In genomic region chr3:31982444-31982843, GRCm38 (mm10) we compare ENCODE assay signal across 20 mouse cellular contexts.
DNase-seq lines count a peak whose midpoint lies in the region; ATAC-seq lines count a peak whose summit lies in the region.
"Had no signal": no experiment of that assay in that cellular context is flagged by ENCODE, and none has a peak within 500 bp of the region (broad histone marks: within the 10 kb centered on the region; RNA-seq: fewer than 3 reads in every experiment).

No protein-coding gene starts in this region.

- no peak for DNase-seq in hindbrain, embryonic 11.5 days (ENCODE audit: low spot score)
- DNase-seq in cerebellum, postnatal 10 days = peak; percentile 30 to 31
- peak; percentile 9 to 11 for DNase-seq in cerebellum, postnatal 36 days
- peak; percentile 34 for DNase-seq in midbrain, embryonic 14.5 days
- no peak for DNase-seq in kidney, postnatal 25 days
- no peak for DNase-seq in natural killer cell, adult 2 months (ENCODE audit: low spot score in 2 of 2)
- DNase-seq: gastrocnemius, postnatal 36 days; heart, postnatal 14 days; lung, embryonic 14.5 days; spleen, adult 18-20 months; thymus, adult 18-20 months had no signal

- no peak overlapping the region for H3K4me2 ChIP-seq in hindbrain, embryonic 13.5 days
- no peak overlapping the region for H3K4me2 ChIP-seq in hindbrain, embryonic 11.5 days (replicated peaks; ENCODE audit: low read depth, low read length)
- H3K4me2 ChIP-seq in midbrain, embryonic 14.5 days (ENCODE audit: low read length) = no peak overlapping the region
- H3K4me2 ChIP-seq: heart, embryonic 11.5 days; intestine, embryonic 15.5 days; liver, embryonic 11.5 days; lung, embryonic 14.5 days had no signal

- H3K9me3 ChIP-seq in hindbrain, embryonic 13.5 days = no peaks in the 10 kb centered on the region
- no peaks in the 10 kb centered on the region for H3K9me3 ChIP-seq in hindbrain, embryonic 11.5 days (ENCODE audit: control insufficient read depth, low read length)
- no peaks in the 10 kb centered on the region for H3K9me3 ChIP-seq in midbrain, embryonic 14.5 days (ENCODE audit: control insufficient read depth, low read length)
- H3K9me3 ChIP-seq: G1E; intestine, embryonic 15.5 days; limb, embryonic 10.5 days had no signal

- no peaks in the 10 kb centered on the region for H3K27me3 ChIP-seq in hindbrain, embryonic 13.5 days
- no peaks in the 10 kb centered on the region for H3K27me3 ChIP-seq in hindbrain, embryonic 11.5 days (ENCODE audit: control insufficient read depth, insufficient read depth, low read length)
- no peaks in the 10 kb centered on the region for H3K27me3 ChIP-seq in midbrain, embryonic 14.5 days (ENCODE audit: control insufficient read depth, insufficient read depth, low read length)
- H3K27me3 ChIP-seq: intestine, embryonic 15.5 days had no signal

- H3K4me1 ChIP-seq in hindbrain, embryonic 13.5 days (replicated peaks) = peaks cover 13% of the 10 kb centered on the region
- H3K4me1 ChIP-seq in hindbrain, embryonic 11.5 days (replicated peaks; ENCODE audit: control insufficient read depth, insufficient read depth, low read length) = no peaks in the 10 kb centered on the region
- no peaks in the 10 kb centered on the region for H3K4me1 ChIP-seq in midbrain, embryonic 14.5 days (ENCODE audit: control insufficient read depth, insufficient read depth, low read length)
- H3K4me1 ChIP-seq: intestine, embryonic 15.5 days had no signal

- H3K9ac ChIP-seq in hindbrain, embryonic 13.5 days = no peak overlapping the region
- H3K9ac ChIP-seq in hindbrain, embryonic 11.5 days (ENCODE audit: low read depth, low read length) = no peak overlapping the region
- H3K9ac ChIP-seq in midbrain, embryonic 14.5 days (replicated peaks; ENCODE audit: low read length) = no peak overlapping the region
- H3K9ac ChIP-seq: intestine, embryonic 15.5 days; lung, embryonic 14.5 days had no signal

- no peak overlapping the region for H3K4me3 ChIP-seq in hindbrain, embryonic 13.5 days
- H3K4me3 ChIP-seq in hindbrain, embryonic 11.5 days (ENCODE audit: low read depth, low read length) = no peak overlapping the region
- H3K4me3 ChIP-seq in midbrain, embryonic 14.5 days (replicated peaks; ENCODE audit: low read depth, low read length) = no peak overlapping the region
- H3K4me3 ChIP-seq: intestine, embryonic 15.5 days; limb, embryonic 10.5 days had no signal

- no peak overlapping the region for H3K27ac ChIP-seq in hindbrain, embryonic 13.5 days
- no peak overlapping the region for H3K27ac ChIP-seq in hindbrain, embryonic 11.5 days (ENCODE audit: low read depth, low read length)
- H3K27ac ChIP-seq in midbrain, embryonic 14.5 days (replicated peaks; ENCODE audit: low read depth, low read length) = no peak overlapping the region
- H3K27ac ChIP-seq: intestine, embryonic 15.5 days; limb, embryonic 10.5 days; macrophage had no signal

- no peaks in the 10 kb centered on the region for H3K36me3 ChIP-seq in hindbrain, embryonic 13.5 days
- H3K36me3 ChIP-seq in hindbrain, embryonic 11.5 days (ENCODE audit: control insufficient read depth, insufficient read depth, low read length) = no peaks in the 10 kb centered on the region
- H3K36me3 ChIP-seq in midbrain, embryonic 14.5 days (ENCODE audit: control insufficient read depth, insufficient read depth, low read length) = no peaks in the 10 kb centered on the region
- H3K36me3 ChIP-seq: G1E; intestine, embryonic 15.5 days; limb, embryonic 10.5 days had no signal

- 0 out of 2 replicates have a peak, but pooled peaks have one; percentile 68 for ATAC-seq in hindbrain, embryonic 13.5 days (ENCODE audit: low FRiP score)
- no peak for ATAC-seq in hindbrain, embryonic 11.5 days (ENCODE audit: low FRiP score)
- no peak for ATAC-seq in midbrain, embryonic 14.5 days (ENCODE audit: low FRiP score, low TSS enrichment)
- no peak for ATAC-seq in granulocyte monocyte progenitor cell, adult 5-6 weeks (replicated peaks; ENCODE audit: poor library complexity, severe bottlenecking)
- ATAC-seq: CD4-positive, CD25-positive, alpha-beta regulatory T cell, adult 4 months; intestine, embryonic 15.5 days had no signal

- WGBS in hindbrain, embryonic 13.5 days = 43% methylated on average over 5 of the region's 5 CpGs
- 55% methylated on average over 5 of the region's 5 CpGs for WGBS in hindbrain, embryonic 11.5 days
- whole genome bisulfite sequencing in midbrain, embryonic 14.5 days = 40% methylated on average over 5 of the region's 5 CpGs

Comparison
In these comparisons a context has a peak if more than half of its experiments do, and no peak if none do; other contexts are left out.
1. DNase-seq: peak in cerebellum, postnatal 10 days (2 of 2), cerebellum, postnatal 36 days (2 of 2) and midbrain, embryonic 14.5 days (single experiment); none in hindbrain, embryonic 11.5 days (single experiment), kidney, postnatal 25 days (0 of 2) and natural killer cell, adult 2 months (0 of 2).